Mouse (Mus musculus): Measurements from ENCODE around the gene Plpp3. TPM values are rescaled to one million over a fixed set of nuclear protein-coding genes. Genes with fewer than 3 reads are reported as not detected.
"Not testable (repeated sequence)": the region's sequence is repeated elsewhere in the genome, so short reads cannot be mapped to it uniquely, and the experiment has no call there.

Gene Plpp3
- polyA plus RNA-seq, 1 experiment = 23.3 TPM

DNA sequence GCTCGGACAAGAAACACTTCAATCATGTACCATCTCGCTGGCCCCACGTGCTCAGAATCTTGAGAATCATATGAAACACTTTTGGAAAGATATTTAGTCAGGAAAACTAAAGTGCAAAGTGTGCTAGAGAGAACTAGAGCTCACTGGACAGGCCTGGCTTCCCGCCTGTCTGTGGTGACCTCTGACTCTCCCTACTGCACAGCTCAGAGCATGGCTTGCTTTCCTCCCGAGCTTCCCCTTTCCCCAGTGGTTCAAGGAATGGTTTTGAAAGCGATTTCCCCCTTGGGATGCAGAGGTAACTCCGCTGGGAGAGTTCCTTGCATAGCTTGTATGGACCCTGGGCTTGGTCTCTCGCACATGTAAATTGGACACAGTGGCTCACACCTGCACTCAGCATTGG is 107.9 kb downstream of the Plpp3 start:
- WGBS = 87% methylated on average over 8 of the region's 8 CpGs
- TF ChIP-seq POLR2A (IDR thresholded peaks at IDR 0.05; ENCODE audit: control insufficient read depth, extremely low read depth, insufficient read depth, low read length, poor library complexity) = no peak
- TF ChIP-seq CTCF (IDR thresholded peaks at IDR 0.05; ENCODE audit: borderline replicate concordance, control insufficient read depth, extremely low read depth, insufficient read depth, low read length, poor library complexity) = no peak
- Histone ChIP-seq H3K36me3 (ENCODE audit: control insufficient read depth, insufficient read depth, low read length) (no peaks in the 10 kb centered on the region), H3K4me3 (ENCODE audit: control insufficient read depth, insufficient read depth, low read length) (no peak overlapping the region), H3K4me1 (replicated peaks; ENCODE audit: control insufficient read depth, insufficient read depth, low read length) (no peaks in the 10 kb centered on the region), H3K27me3 (ENCODE audit: control insufficient read depth, insufficient read depth, low read length) (no peaks in the 10 kb centered on the region), H3K27ac (ENCODE audit: control insufficient read depth, insufficient read depth, low read length) (no peak overlapping the region)
- DNase-seq = no peak

DNA sequence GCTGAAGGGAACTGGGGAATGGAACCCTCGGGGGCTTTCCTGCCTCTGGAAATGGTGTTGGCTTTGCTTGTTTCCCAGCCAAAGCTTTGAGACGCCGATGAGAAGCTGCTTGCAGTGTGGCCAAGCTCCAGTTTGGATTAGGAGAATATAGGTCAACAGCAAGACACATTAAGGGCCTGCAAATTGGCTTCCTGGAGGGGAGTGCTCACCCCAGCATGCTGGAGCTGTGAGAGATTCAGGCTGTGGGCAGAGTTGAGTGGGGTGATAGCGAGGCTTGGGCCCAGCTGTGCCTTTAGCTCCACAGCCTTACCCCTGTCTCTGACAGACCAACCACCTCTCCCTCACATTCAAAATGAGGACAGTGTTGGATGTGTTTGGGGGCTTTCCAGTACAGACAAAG is 108.5 kb downstream of the Plpp3 start:
- H3K4me3 ChIP-seq (ENCODE audit: control insufficient read depth, insufficient read depth, low read length) = no peak overlapping the region
- WGBS = 83% methylated on average over 4 of the region's 4 CpGs
- TF ChIP-seq POLR2A (IDR thresholded peaks at IDR 0.05; ENCODE audit: control insufficient read depth, extremely low read depth, insufficient read depth, low read length, poor library complexity) (no peak), CTCF (IDR thresholded peaks at IDR 0.05; ENCODE audit: borderline replicate concordance, control insufficient read depth, extremely low read depth, insufficient read depth, low read length, poor library complexity) (no peak)
- no peak overlapping the region for H3K27ac ChIP-seq (ENCODE audit: control insufficient read depth, insufficient read depth, low read length)
- no peaks in the 10 kb centered on the region for H3K36me3 ChIP-seq (ENCODE audit: control insufficient read depth, insufficient read depth, low read length)
- no peaks in the 10 kb centered on the region for H3K4me1 ChIP-seq (replicated peaks; ENCODE audit: control insufficient read depth, insufficient read depth, low read length)
- DNase-seq = no peak
- H3K27me3 ChIP-seq (ENCODE audit: control insufficient read depth, insufficient read depth, low read length) = no peaks in the 10 kb centered on the region

DNA sequence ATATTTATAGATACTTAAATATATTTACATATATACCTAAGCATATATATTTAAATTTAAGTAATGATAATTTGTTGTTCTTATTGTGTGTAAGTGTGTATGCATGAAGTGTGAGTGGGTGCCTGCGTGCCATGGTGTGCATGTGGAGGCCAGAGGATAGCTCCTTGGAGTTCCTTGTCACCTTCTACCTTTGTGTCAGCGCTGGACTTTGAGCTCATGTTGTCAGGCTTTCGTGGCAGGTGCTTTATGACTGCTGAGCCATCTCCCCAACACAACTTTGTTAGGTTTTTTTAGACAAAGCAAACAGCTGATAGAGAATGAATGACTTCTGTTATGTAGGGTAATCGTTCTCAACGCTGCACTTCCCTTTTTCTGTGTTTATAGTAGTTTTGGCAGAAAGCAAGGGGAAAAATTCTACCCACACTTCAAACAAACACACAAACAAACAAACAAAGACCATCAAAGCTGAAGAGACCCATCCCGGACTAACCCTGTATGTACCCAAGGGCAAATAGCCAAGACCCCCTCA is 111.1 kb downstream of the Plpp3 start:
- Histone ChIP-seq H3K27me3 (ENCODE audit: control insufficient read depth, insufficient read depth, low read length) (no peaks in the 10 kb centered on the region), H3K4me1 (replicated peaks; ENCODE audit: control insufficient read depth, insufficient read depth, low read length) (no peaks in the 10 kb centered on the region), H3K4me3 (ENCODE audit: control insufficient read depth, insufficient read depth, low read length) (no peak overlapping the region), H3K27ac (ENCODE audit: control insufficient read depth, insufficient read depth, low read length) (no peak overlapping the region), H3K36me3 (ENCODE audit: control insufficient read depth, insufficient read depth, low read length) (no peaks in the 10 kb centered on the region)
- 52% methylated on average over 6 of the region's 6 CpGs for WGBS
- TF ChIP-seq POLR2A (IDR thresholded peaks at IDR 0.05; ENCODE audit: control insufficient read depth, extremely low read depth, insufficient read depth, low read length, poor library complexity) = no peak
- TF ChIP-seq CTCF (IDR thresholded peaks at IDR 0.05; ENCODE audit: borderline replicate concordance, control insufficient read depth, extremely low read depth, insufficient read depth, low read length, poor library complexity) = no peak
- DNase-seq = no peak

DNA sequence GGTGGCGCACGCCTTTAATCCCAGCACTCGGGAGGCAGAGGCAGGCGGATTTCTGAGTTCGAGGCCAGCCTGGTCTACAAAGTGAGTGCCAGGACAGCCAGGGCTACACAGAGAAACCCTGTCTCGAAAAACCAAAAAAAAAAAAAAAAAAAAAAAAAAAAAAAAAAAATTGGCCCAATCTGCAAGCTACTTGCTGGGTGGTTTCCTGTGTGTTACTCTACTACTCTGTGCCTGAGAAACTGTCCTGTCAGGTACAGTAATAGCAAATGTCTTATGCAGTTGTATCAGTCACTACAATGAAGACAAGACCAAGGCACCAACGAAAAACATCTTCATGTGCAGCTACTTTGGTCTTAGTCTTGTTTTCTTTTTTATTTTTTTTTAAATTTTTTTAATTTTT is 112.3 kb downstream of the Plpp3 start:
- 96% methylated on average over 6 of the region's 7 CpGs for WGBS
- H3K27me3 ChIP-seq (ENCODE audit: control insufficient read depth, insufficient read depth, low read length); H3K4me3 ChIP-seq (ENCODE audit: control insufficient read depth, insufficient read depth, low read length); H3K27ac ChIP-seq (ENCODE audit: control insufficient read depth, insufficient read depth, low read length); DNase-seq; H3K36me3 ChIP-seq (ENCODE audit: control insufficient read depth, insufficient read depth, low read length); H3K4me1 ChIP-seq (replicated peaks; ENCODE audit: control insufficient read depth, insufficient read depth, low read length): not testable (repeated sequence)

DNA sequence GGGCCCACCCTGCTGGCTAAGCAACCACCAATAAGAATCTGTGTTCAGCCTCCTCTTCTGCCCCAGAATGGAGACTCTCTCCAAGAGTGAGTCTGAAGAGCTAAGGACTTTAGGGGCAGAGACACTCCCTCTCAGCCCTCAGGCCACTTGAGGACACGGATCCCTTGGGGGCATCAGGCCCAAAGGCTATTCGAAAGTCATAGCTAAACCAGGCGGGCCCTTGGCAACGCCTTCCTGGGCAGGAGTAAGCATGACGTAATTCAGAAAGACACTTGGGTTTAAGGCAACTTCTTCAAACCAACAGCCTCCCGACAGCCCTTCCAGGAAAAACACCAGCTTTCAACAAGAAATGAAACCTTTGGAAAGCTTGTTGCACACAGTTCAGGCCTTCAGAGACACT is 114.0 kb downstream of the Plpp3 start:
- no peak overlapping the region for H3K27ac ChIP-seq (ENCODE audit: control insufficient read depth, insufficient read depth, low read length)
- no peak for DNase-seq
- no peaks in the 10 kb centered on the region for H3K27me3 ChIP-seq (ENCODE audit: control insufficient read depth, insufficient read depth, low read length)
- 92% methylated on average over 6 of the region's 6 CpGs for WGBS
- no peak overlapping the region for H3K4me3 ChIP-seq (ENCODE audit: control insufficient read depth, insufficient read depth, low read length)
- TF ChIP-seq CTCF (IDR thresholded peaks at IDR 0.05; ENCODE audit: borderline replicate concordance, control insufficient read depth, extremely low read depth, insufficient read depth, low read length, poor library complexity) (no peak), POLR2A (IDR thresholded peaks at IDR 0.05; ENCODE audit: control insufficient read depth, extremely low read depth, insufficient read depth, low read length, poor library complexity) (no peak)
- no peaks in the 10 kb centered on the region for H3K4me1 ChIP-seq (replicated peaks; ENCODE audit: control insufficient read depth, insufficient read depth, low read length)
- no peaks in the 10 kb centered on the region for H3K36me3 ChIP-seq (ENCODE audit: control insufficient read depth, insufficient read depth, low read length)

DNA sequence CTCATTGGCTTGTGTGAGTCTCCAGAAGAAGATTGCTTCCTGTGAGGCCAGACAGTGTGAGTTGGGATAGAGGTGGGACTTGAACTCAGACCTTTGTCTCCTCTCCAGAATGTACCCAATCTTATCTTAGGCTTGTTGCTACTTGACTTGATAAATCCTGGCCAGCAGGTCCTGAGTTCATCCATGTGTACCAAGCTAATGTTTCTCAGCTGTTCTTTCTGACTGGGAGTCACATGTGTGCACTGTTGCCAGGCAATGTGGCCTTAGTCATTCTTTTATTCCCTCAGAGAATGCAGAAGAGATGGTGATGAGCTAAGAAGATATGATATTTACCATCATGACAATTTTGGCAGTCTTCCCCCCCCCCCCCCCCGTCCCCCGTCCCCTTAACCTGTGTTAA is 115.9 kb downstream of the Plpp3 start:
- DNase-seq = no peak
- Histone ChIP-seq H3K36me3 (ENCODE audit: control insufficient read depth, insufficient read depth, low read length) (no peaks in the 10 kb centered on the region), H3K27me3 (ENCODE audit: control insufficient read depth, insufficient read depth, low read length) (no peaks in the 10 kb centered on the region), H3K4me3 (ENCODE audit: control insufficient read depth, insufficient read depth, low read length) (no peak overlapping the region), H3K4me1 (replicated peaks; ENCODE audit: control insufficient read depth, insufficient read depth, low read length) (no peaks in the 10 kb centered on the region), H3K27ac (ENCODE audit: control insufficient read depth, insufficient read depth, low read length) (no peak overlapping the region)
- TF ChIP-seq POLR2A (IDR thresholded peaks at IDR 0.05; ENCODE audit: control insufficient read depth, extremely low read depth, insufficient read depth, low read length, poor library complexity) (no peak), CTCF (IDR thresholded peaks at IDR 0.05; ENCODE audit: borderline replicate concordance, control insufficient read depth, extremely low read depth, insufficient read depth, low read length, poor library complexity) (no peak)
- WGBS = 91% methylated on average over 2 of the region's 2 CpGs

DNA sequence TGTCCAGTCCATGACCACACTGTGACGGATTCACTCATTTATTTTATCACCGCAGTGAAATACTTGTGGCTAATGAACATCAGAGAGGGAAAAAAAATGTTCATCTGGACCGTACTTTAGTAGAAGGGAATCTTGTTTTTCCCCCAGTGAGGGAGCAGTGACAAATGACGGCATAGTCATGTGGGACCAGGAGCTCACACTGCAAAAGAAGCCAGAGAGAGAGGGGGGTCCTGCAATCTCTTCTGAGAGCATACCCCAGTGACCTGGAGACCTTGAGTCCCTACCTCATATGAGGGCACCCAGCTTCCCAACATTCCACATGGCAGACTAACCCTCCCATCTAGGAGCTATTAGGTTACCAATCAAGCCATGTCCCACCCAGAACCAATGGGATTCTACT is 116.3 kb downstream of the Plpp3 start:
- H3K4me3 ChIP-seq (ENCODE audit: control insufficient read depth, insufficient read depth, low read length) = no peak overlapping the region
- DNase-seq = no peak
- H3K27ac ChIP-seq (ENCODE audit: control insufficient read depth, insufficient read depth, low read length) = no peak overlapping the region
- TF ChIP-seq POLR2A (IDR thresholded peaks at IDR 0.05; ENCODE audit: control insufficient read depth, extremely low read depth, insufficient read depth, low read length, poor library complexity) = no peak
- H3K4me1 ChIP-seq (replicated peaks; ENCODE audit: control insufficient read depth, insufficient read depth, low read length) = no peaks in the 10 kb centered on the region
- 98% methylated on average over 4 of the region's 4 CpGs for WGBS
- H3K36me3 ChIP-seq (ENCODE audit: control insufficient read depth, insufficient read depth, low read length) = no peaks in the 10 kb centered on the region
- H3K27me3 ChIP-seq (ENCODE audit: control insufficient read depth, insufficient read depth, low read length) = no peaks in the 10 kb centered on the region

Data from thymus, adult 2 months (tissue).